Mouse (Mus musculus): ENCODE results near the gene Arhgap23.

GRCm38 (mm10) chr11:97466444-97467160 is 51.3 kb downstream of the Arhgap23 start:
- TF ChIP-seq CTCF (IDR thresholded peaks at IDR 0.05; ENCODE audit: low read depth, low read length): no peak
- TF ChIP-seq POLR2A (IDR thresholded peaks at IDR 0.05; ENCODE audit: extremely low read depth, insufficient read depth, low read length): no peak

All from liver, adult 2 months (tissue).